Mouse (Mus musculus) embryonic facial prominence, embryonic 11.5 days (tissue): ENCODE data around the gene Apln. TPM values are rescaled to one million over a fixed set of nuclear protein-coding genes. Genes with fewer than 3 reads are reported as not detected.

Source experiments
- ATAC-seq: fragments of 200-750 bp; cut with Nextera tagmentation; replicated peaks from 2 replicates; pipeline ENCODE4 v1.8.0; 2017; ENCODE audit warnings: low read depth; ENCODE audit not compliant: insufficient number of reproducible peaks, low FRiP score, low TSS enrichment
- DNase-seq: peaks from one replicate; pipeline ENCODE4 v3.0.0-alpha.2; 2015; ENCODE audit warnings: low spot score
- H3K27ac ChIP-seq: fragments of 300-500 bp; sonication (generic); replicated peaks from 2 replicates; pipeline ENCODE4 v1.5.1; 2014; ENCODE audit warnings: mild to moderate bottlenecking, low read depth, low read length, control low read depth
- H3K27me3 ChIP-seq: fragments of 300-500 bp; sonication (generic); 2 replicates; pipeline ENCODE4 v1.6.1; 2014; ENCODE audit warnings: mild to moderate bottlenecking, low read length, moderate library complexity, mixed read lengths; ENCODE audit not compliant: control insufficient read depth, insufficient read depth
- H3K36me3 ChIP-seq: fragments of 300-500 bp; sonication (generic); replicated peaks from 2 replicates; pipeline ENCODE4 v1.6.1; 2014; ENCODE audit warnings: low read depth, mild to moderate bottlenecking, low read length, moderate library complexity, mixed read lengths; ENCODE audit not compliant: control insufficient read depth, insufficient read depth
- H3K4me1 ChIP-seq: fragments of 300-500 bp; sonication (generic); 2 replicates; pipeline ENCODE4 v1.6.1; 2014; ENCODE audit warnings: low read length, mixed read lengths; ENCODE audit not compliant: control insufficient read depth, insufficient read depth
- H3K4me2 ChIP-seq: fragments of 300-500 bp; sonication (generic); 2 replicates; pipeline ENCODE4 v1.6.1; 2014; ENCODE audit warnings: low read depth, mild to moderate bottlenecking, control low read depth, low read length, moderate library complexity
- H3K4me3 ChIP-seq: fragments of 300-500 bp; sonication (generic); 2 replicates; pipeline ENCODE4 v1.5.1; 2014; ENCODE audit warnings: low read depth, low read length, control low read depth
- H3K9ac ChIP-seq: fragments of 300-500 bp; sonication (generic); replicated peaks from 2 replicates; pipeline ENCODE4 v1.6.1; 2014; ENCODE audit warnings: mild to moderate bottlenecking, control low read depth, low read length
- H3K9me3 ChIP-seq: fragments of 300-500 bp; sonication (generic); replicated peaks from 2 replicates; pipeline ENCODE4 v1.6.1; 2016; ENCODE audit warnings: mild to moderate bottlenecking, low read length, inconsistent platforms, mixed read lengths; ENCODE audit not compliant: control insufficient read depth
- WGBS: fragments of 180-500 bp; shearing (Covaris S2); extraction: QIAGEN DNeasy Blood & Tissue Kit; methylation state at CpG from one replicate; pipeline ENCODE4 v1.1.7; 2014; 5-methylcytosine and 5-hydroxymethylcytosine counted together
- polyA plus RNA-seq: library from polyadenylated mRNA; unstranded; fragments of >200 nt; fragmentation: Nextera tagmentation; extraction: Ambion mirVana; gene quantifications from 2 replicates; pipeline ENCODE4 v1.2.1, GENCODE M21; 2014

The Apln gene
- polyA plus RNA-seq, 1 experiment from 2014 or later, result 3.8 TPM

GRCm38 (mm10) chrX:48033766-48034143, 898 bp downstream of the Apln start:
- Histone ChIP-seq H3K27ac (no peak overlapping the region), H3K4me3 (peak overlapping the region; percentile 48), H3K27me3 (no peaks in the 10 kb centered on the region), H3K36me3 (no peaks in the 10 kb centered on the region), H3K4me2 (peak overlapping the region; percentile 85), H3K9ac (no peak overlapping the region; the same call in 1 of the 2 replicates), H3K9me3 (no peaks in the 10 kb centered on the region), H3K4me1 (no peaks in the 10 kb centered on the region)
- WGBS, result 17% methylated on average over 10 of the region's 11 CpGs
- ATAC-seq (no peak), DNase-seq (no peak)

- H3K4me2 ChIP-seq, result no peak overlapping the region
- WGBS, result 67% methylated on average over 3 of the region's 3 CpGs
- H3K4me3 ChIP-seq, result no peak overlapping the region
- ATAC-seq, result no peak
- no peak overlapping the region for H3K27ac ChIP-seq
- DNase-seq, result no peak
- no peaks in the 10 kb centered on the region for H3K9me3 ChIP-seq
- H3K27me3 ChIP-seq, result no peaks in the 10 kb centered on the region
- H3K36me3 ChIP-seq, result no peaks in the 10 kb centered on the region
- H3K4me1 ChIP-seq, result no peaks in the 10 kb centered on the region
- no peak overlapping the region for H3K9ac ChIP-seq
Observed at GRCm38 (mm10) chrX:48033024-48033423, 1.6 kb downstream of the Apln start.

GRCm38 (mm10) chrX:48031866-48032265, 2.8 kb downstream of the Apln start:
- Histone ChIP-seq H3K4me1 (no peaks in the 10 kb centered on the region), H3K9me3 (no peaks in the 10 kb centered on the region), H3K27me3 (no peaks in the 10 kb centered on the region), H3K4me3 (no peak overlapping the region), H3K27ac (no peak overlapping the region), H3K9ac (no peak overlapping the region), H3K4me2 (no peak overlapping the region), H3K36me3 (no peaks in the 10 kb centered on the region)
- DNase-seq (no peak), ATAC-seq (no peak)
- WGBS, result 70% methylated on average over 5 of the region's 5 CpGs

DNA sequence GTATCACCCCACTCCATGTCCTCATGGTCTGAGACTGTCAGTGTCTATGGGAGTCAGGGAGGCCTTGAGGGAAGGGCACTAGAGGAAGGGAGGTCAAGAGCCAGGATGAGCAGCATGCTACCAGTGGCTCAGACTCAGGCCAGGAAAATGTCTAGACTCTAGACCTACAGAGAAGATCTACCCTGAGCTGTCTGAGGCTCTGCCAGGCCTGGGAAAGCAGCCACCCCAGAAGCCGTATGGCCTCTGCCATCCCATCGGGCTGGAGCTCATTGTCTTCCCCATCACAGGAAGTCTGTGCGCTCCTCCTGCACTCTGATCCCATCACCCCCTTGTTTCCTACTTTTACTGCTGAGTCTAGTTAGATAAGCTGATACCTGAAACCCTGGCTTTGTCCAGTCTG, 4.1 kb downstream of the Apln start:
- 83% methylated on average over 3 of the region's 3 CpGs for WGBS
- H3K36me3 ChIP-seq, result no peaks in the 10 kb centered on the region
- no peak overlapping the region for H3K4me2 ChIP-seq
- no peak overlapping the region for H3K27ac ChIP-seq
- H3K9ac ChIP-seq, result no peak overlapping the region
- ATAC-seq (no peak), DNase-seq (no peak)
- no peak overlapping the region for H3K4me3 ChIP-seq
- no peaks in the 10 kb centered on the region for H3K9me3 ChIP-seq
- no peaks in the 10 kb centered on the region for H3K4me1 ChIP-seq
- no peaks in the 10 kb centered on the region for H3K27me3 ChIP-seq

- H3K27ac ChIP-seq, result no peak overlapping the region
Observed at GRCm38 (mm10) chrX:48022811-48023210, 11.8 kb downstream of the Apln start.

DNA sequence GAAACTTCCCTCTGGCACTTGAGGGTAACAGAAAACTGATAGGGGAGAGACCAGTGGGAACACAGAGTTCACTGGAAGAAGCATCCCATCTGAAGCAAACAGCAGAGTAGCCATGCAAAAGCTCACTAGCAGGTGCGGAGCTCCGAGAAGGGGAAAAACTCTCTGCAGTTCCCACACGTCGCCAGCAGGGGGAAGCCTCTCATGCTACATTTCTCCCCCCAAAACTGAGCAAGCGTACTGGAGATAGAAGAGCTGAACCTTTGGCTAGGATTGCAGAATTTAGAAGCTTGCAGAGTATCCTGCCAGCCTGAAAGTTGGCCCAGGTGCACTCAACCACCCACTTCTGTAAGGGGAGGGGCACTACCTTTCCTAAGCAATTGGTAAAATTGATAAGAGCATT, 14.7 kb downstream of the Apln start:
- Histone ChIP-seq H3K4me3 (no peak overlapping the region), H3K27me3 (no peaks in the 10 kb centered on the region), H3K4me2 (no peak overlapping the region), H3K36me3 (no peaks in the 10 kb centered on the region), H3K9me3 (no peaks in the 10 kb centered on the region), H3K27ac (no peak overlapping the region), H3K9ac (no peak overlapping the region), H3K4me1 (no peaks in the 10 kb centered on the region)
- WGBS, result 10% methylated on average over 5 of the region's 5 CpGs
- ATAC-seq, result no peak
- DNase-seq, result peak; percentile 80

More at GRCm38 (mm10) chrX:48022811-48023210, 11.8 kb downstream of the Apln start:
- no peaks in the 10 kb centered on the region for H3K4me1 ChIP-seq
- H3K4me3 ChIP-seq, result no peak overlapping the region
- H3K36me3 ChIP-seq, result no peaks in the 10 kb centered on the region
- no peak overlapping the region for H3K4me2 ChIP-seq
- H3K9me3 ChIP-seq, result no peaks in the 10 kb centered on the region
- no peaks in the 10 kb centered on the region for H3K27me3 ChIP-seq
- H3K9ac ChIP-seq, result no peak overlapping the region
- ATAC-seq (no peak), DNase-seq (no peak)
- WGBS, result 65% methylated on average over 1 of the region's 1 CpGs

GRCm38 (mm10) chrX:48019359-48019758, 15.3 kb downstream of the Apln start:
- Histone ChIP-seq H3K9me3 (no peaks in the 10 kb centered on the region), H3K4me1 (no peaks in the 10 kb centered on the region), H3K9ac (no peak overlapping the region), H3K4me3 (no peak overlapping the region), H3K4me2 (no peak overlapping the region), H3K27ac (no peak overlapping the region), H3K36me3 (no peaks in the 10 kb centered on the region), H3K27me3 (no peaks in the 10 kb centered on the region)
- 36% methylated on average over 15 of the region's 15 CpGs for WGBS
- ATAC-seq (no peak), DNase-seq (no peak)

DNA sequence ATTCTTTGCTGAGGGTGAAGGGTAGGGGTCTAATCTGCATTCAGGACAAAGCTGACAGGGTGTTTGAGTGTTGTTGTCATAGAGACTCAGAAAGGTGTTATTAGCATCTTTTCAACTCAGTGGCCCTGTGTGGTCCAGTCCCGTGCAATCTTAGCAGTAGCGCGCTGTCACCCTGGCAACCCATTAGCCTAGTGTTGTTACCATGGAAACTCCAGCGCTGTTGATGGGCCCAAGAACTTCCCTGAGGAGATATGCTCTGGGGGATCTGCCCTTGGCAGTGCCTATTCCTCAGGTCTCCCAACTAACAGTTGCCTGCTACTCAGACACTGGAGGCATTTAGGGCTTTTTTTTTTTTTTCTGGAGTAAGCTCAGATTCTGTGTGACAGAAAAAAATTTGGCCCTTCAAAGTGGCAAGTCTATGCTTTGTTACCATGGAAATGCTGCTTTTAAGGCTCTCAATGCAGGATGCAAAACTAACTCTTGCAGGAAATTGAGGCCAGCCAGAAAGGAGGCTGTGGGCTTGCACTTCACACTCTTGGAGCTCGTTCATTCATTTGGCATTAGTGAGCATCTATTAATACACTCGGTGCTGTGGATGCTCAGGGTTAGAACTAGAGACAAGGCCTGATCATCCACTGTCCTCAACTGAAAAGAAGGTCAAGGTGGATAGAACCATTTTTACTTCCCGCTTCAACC, 17.6 kb downstream of the Apln start:
- 57% methylated on average over 7 of the region's 7 CpGs for WGBS
- peak; percentile 85 for ATAC-seq
- no peak overlapping the region for H3K27ac ChIP-seq
- peak; percentile 29 for DNase-seq
- H3K4me1 ChIP-seq, result no peaks in the 10 kb centered on the region
- H3K36me3 ChIP-seq, result no peaks in the 10 kb centered on the region
- no peak overlapping the region for H3K9ac ChIP-seq
- no peak overlapping the region for H3K4me3 ChIP-seq
- no peaks in the 10 kb centered on the region for H3K27me3 ChIP-seq
- no peaks in the 10 kb centered on the region for H3K9me3 ChIP-seq
- H3K4me2 ChIP-seq, result no peak overlapping the region
